Mouse (Mus musculus): ENCODE results near the gene Grik4. TPM values are rescaled to one million over a fixed set of nuclear protein-coding genes. Genes with fewer than 3 reads are reported as not detected.

Grik4 gene
- total and polyA plus RNA-seq, 3 experiments, result not detected

DNA sequence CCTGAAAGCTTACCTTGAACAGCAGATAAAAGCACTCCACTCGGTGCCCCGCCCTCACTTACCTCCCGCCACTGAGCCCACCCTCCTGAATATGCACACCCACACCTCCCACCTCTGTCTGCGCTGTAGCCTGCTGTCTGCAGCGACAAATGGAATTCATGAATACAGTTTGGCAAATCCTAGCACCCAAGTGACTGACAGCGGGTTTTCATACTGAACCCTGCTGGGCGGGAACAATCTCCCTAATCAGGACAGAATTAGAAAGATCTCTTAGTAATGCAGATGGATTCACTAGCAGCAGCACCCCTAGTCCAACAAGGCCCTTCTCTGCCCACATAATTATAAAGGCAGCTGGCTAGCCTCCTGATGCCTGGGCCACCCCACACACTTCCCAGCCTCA lies 65.9 kb downstream of the Grik4 start:
- no peak overlapping the region for H3K9ac ChIP-seq (ENCODE audit: insufficient read depth, low read depth)
- dilution Hi-C loops (cut with MboI; ENCODE audit: extremely low pct_ligation_motif_present, extremely low pct_unique_long_range_greater_than_20kb, low sequenced_read_pairs) (no loop called here), in situ Hi-C loops (cut with MboI; ENCODE audit: low pct_ligation_motif_present, low pct_unique_long_range_greater_than_20kb, low sequenced_read_pairs) (no loop called here)
- H3K9me3 ChIP-seq (replicated peaks; ENCODE audit: low read length), result no peaks in the 10 kb centered on the region
- H3K4me2 ChIP-seq (ENCODE audit: insufficient read depth, low read depth, poor library complexity, severe bottlenecking), result no peak overlapping the region
- no peaks in the 10 kb centered on the region for H3K36me3 ChIP-seq (replicated peaks in 1 of 2; ENCODE audit: control insufficient read depth in 1 of 2, insufficient read depth in 1 of 2, low read length in 1 of 2)
- H3K4me3 ChIP-seq (replicated peaks in 1 of 3; ENCODE audit: low read depth in 2 of 3, low read length in 2 of 3, poor library complexity in 1 of 3), result no peak overlapping the region
- TF ChIP-seq E2F4 (IDR thresholded peaks at IDR 0.05; ENCODE audit: insufficient replicate concordance, low read depth, low read length), result no peak
- TF ChIP-seq SMC3 (IDR thresholded peaks at IDR 0.05; ENCODE audit: low read depth, low read length), result no peak
- no peak for TF ChIP-seq POLR2A (IDR thresholded peaks at IDR 0.05; ENCODE audit: low read depth, low read length)
- no peak for TF ChIP-seq ZNF384 (IDR thresholded peaks at IDR 0.05; ENCODE audit: low read depth, low read length)
- TF ChIP-seq CTCF (conservative IDR thresholded peaks at IDR 0.05 in 1 of 2, IDR thresholded peaks at IDR 0.05 in 1 of 2; ENCODE audit: low read depth in 2 of 2, low read length in 2 of 2), result no peak
- TF ChIP-seq ZC3H11A (IDR thresholded peaks at IDR 0.05; ENCODE audit: low read depth, low read length), result no peak
- no peak for TF ChIP-seq MEF2A (IDR thresholded peaks at IDR 0.05; ENCODE audit: borderline replicate concordance, low read depth, low read length)
- TF ChIP-seq ETS1 (conservative IDR thresholded peaks at IDR 0.05; ENCODE audit: low read depth, low read length), result no peak
- TF ChIP-seq POLR2AphosphoS2 (IDR thresholded peaks at IDR 0.05; ENCODE audit: low read depth, low read length), result no peak
- no peak for TF ChIP-seq ELF1 (IDR thresholded peaks at IDR 0.05; ENCODE audit: low read depth, low read length)
- no peak for TF ChIP-seq MAZ (IDR thresholded peaks at IDR 0.05; ENCODE audit: low read depth, low read length)
- no peak for TF ChIP-seq EP300 (IDR thresholded peaks at IDR 0.05; ENCODE audit: low read length)
- TF ChIP-seq KAT2A (IDR thresholded peaks at IDR 0.05; ENCODE audit: insufficient replicate concordance, low read length), result no peak
- TF ChIP-seq RAD21 (IDR thresholded peaks at IDR 0.05; ENCODE audit: low read depth, low read length), result no peak
- no peak for TF ChIP-seq SIN3A (IDR thresholded peaks at IDR 0.05; ENCODE audit: low read length)
- TF ChIP-seq JUN (IDR thresholded peaks at IDR 0.05; ENCODE audit: insufficient read depth, low read depth, low read length), result no peak
- no peak for TF ChIP-seq TBP (conservative IDR thresholded peaks at IDR 0.05; ENCODE audit: low read depth, low read length)
- H3K27ac ChIP-seq (ENCODE audit: insufficient read depth, low read depth), result no peak overlapping the region
- no peak for DNase-seq (ENCODE audit: extremely low read depth)
- peaks cover 94% of the 10 kb centered on the region for H3K27me3 ChIP-seq (replicated peaks)
- no peaks in the 10 kb centered on the region for H3K4me1 ChIP-seq (ENCODE audit: control insufficient read depth in 1 of 2, insufficient read depth in 2 of 2)
- no peaks in the 10 kb centered on the region for H3K79me2 ChIP-seq (replicated peaks; ENCODE audit: control insufficient read depth, extremely low read depth, insufficient read depth, poor library complexity, severe bottlenecking)

DNA sequence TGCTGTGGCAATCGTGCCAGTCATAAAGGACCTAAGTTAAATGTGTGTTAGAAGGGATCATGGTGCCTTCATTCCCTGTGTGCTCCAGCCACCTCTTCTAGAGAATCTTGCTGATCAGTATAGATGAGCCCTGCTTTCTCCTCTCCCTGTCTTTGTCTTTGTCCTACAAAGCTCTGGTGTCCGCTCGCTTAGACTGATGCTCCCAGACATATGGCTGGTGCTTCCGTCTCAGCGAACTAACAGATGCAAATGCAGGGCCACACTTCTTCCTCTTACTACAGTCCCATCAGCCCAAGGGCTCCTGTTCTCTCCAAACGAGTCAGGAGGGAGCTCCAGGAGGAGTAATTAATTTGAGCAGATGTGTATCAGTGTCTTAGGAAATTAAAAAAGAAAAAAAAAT lies 71.4 kb downstream of the Grik4 start:
- Histone ChIP-seq H3K9ac (ENCODE audit: insufficient read depth, low read depth) (no peak overlapping the region), H3K9me3 (replicated peaks; ENCODE audit: low read length) (peaks cover 8% of the 10 kb centered on the region), H3K27me3 (replicated peaks) (peaks cover 88% of the 10 kb centered on the region), H3K4me2 (ENCODE audit: insufficient read depth, low read depth, poor library complexity, severe bottlenecking) (no peak overlapping the region), H3K79me2 (replicated peaks; ENCODE audit: control insufficient read depth, extremely low read depth, insufficient read depth, poor library complexity, severe bottlenecking) (no peaks in the 10 kb centered on the region), H3K27ac (ENCODE audit: insufficient read depth, low read depth) (no peak overlapping the region), H3K4me1 (ENCODE audit: control insufficient read depth in 1 of 2, insufficient read depth in 2 of 2) (no peaks in the 10 kb centered on the region), H3K4me3 (replicated peaks in 1 of 3; ENCODE audit: low read depth in 2 of 3, low read length in 2 of 3, poor library complexity in 1 of 3) (no peak overlapping the region), H3K36me3 (replicated peaks in 1 of 2; ENCODE audit: control insufficient read depth in 1 of 2, insufficient read depth in 1 of 2, low read length in 1 of 2) (no peaks in the 10 kb centered on the region)
- no peak for DNase-seq (ENCODE audit: extremely low read depth)
- dilution Hi-C loops (cut with MboI; ENCODE audit: extremely low pct_ligation_motif_present, extremely low pct_unique_long_range_greater_than_20kb, low sequenced_read_pairs) (no loop called here), in situ Hi-C loops (cut with MboI; ENCODE audit: low pct_ligation_motif_present, low pct_unique_long_range_greater_than_20kb, low sequenced_read_pairs) (no loop called here)
- TF ChIP-seq SMC3 (IDR thresholded peaks at IDR 0.05; ENCODE audit: low read depth, low read length) (no peak), ZNF384 (IDR thresholded peaks at IDR 0.05; ENCODE audit: low read depth, low read length) (no peak), SIN3A (IDR thresholded peaks at IDR 0.05; ENCODE audit: low read length) (no peak), RAD21 (IDR thresholded peaks at IDR 0.05; ENCODE audit: low read depth, low read length) (no peak), EP300 (IDR thresholded peaks at IDR 0.05; ENCODE audit: low read length) (no peak), MAFK (IDR thresholded peaks at IDR 0.05; ENCODE audit: insufficient replicate concordance, low read length) (no peak), CHD1 (IDR thresholded peaks at IDR 0.05; ENCODE audit: low read depth, low read length) (no peak), UBTF (IDR thresholded peaks at IDR 0.05; ENCODE audit: low read depth, low read length) (no peak), E2F4 (IDR thresholded peaks at IDR 0.05; ENCODE audit: insufficient replicate concordance, low read depth, low read length) (no peak), POLR2AphosphoS2 (IDR thresholded peaks at IDR 0.05; ENCODE audit: low read depth, low read length) (no peak), IRF4 (IDR thresholded peaks at IDR 0.05; ENCODE audit: low read depth, low read length) (no peak), ETS1 (conservative IDR thresholded peaks at IDR 0.05; ENCODE audit: low read depth, low read length) (no peak), NRF1 (IDR thresholded peaks at IDR 0.05; ENCODE audit: low read depth, low read length) (no peak), TCF12 (IDR thresholded peaks at IDR 0.05; ENCODE audit: low read depth, low read length) (no peak), HCFC1 (IDR thresholded peaks at IDR 0.05; ENCODE audit: low read depth, low read length) (no peak), MXI1 (IDR thresholded peaks at IDR 0.05; ENCODE audit: low read depth, low read length) (no peak)

Measured in CH12.LX (cell line).